Mouse (Mus musculus) left cerebral cortex, postnatal 36 days (tissue): Measurements from ENCODE around the gene Chmp2b. TPM values are rescaled to one million over a fixed set of nuclear protein-coding genes. Genes with fewer than 3 reads are reported as not detected.

Source experiments
- DNase-seq, 2 experiments: peaks; one replicate each; pipeline ENCODE4 v3.0.0; 2021 to 2022; ENCODE audit warnings: low spot score in 2 of 2, mixed read lengths in 1 of 2
- intact Hi-C: fragments of 180-260 bp; cut with DNase I; formaldehyde crosslinking; loops from one replicate; pipeline ENCODE4 v1.15.1; 2025
- total RNA-seq, 2 experiments: library from RNA; stranded (reverse); gene quantifications; 2 replicates each; pipeline ENCODE4 v1.2.3; 2021

Chmp2b gene
- 10 to 100 TPM; 64.1 to 71.7 TPM for total RNA-seq

DNA sequence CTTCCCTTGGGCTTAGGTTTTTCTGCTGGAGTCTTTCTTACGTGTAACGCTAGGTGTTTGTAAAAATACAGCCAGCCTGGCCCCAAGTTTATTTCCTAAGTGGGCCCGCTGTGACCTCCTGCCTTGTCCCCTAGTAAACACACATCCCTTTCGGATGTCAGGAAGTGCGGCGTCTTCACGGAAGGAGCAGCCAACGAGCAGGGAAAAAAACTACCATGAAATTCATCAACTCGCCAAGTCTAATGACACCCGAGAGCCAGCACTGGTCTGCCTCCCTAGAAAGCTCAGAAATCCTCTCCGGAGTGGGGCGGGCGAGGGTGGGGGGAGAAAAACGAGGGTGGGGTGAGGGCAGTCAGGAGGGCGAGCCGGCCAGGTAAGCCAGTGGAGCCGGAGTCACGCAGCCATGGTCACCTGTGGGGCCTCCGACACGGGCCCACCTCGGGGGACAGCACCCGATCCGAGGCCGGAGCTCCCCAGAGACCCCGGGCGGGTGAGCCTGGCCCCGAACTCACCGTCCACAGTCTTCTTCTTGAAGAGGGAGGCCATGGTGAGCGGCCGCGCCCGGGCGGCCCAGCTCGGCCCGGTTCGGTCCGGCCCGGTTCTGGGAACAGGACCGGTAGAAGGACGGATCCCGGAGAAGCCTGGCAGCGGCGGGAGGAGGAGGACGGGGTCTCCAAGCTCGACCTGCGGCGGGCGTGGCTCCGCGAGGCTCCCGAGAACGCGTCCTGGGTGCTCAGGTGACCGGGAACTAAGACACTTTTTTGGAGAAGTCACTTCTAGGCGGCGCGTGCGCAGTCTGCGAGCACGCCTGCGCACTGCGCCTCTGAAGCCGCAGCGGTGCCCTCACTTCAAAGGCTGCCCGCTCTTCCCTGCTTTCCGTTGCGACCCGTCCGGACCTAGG lies at the start of gene Chmp2b:
TSS of gene Chmp2b (minus strand) at position 764 of the 901 bp plus-strand sequence.
- intact Hi-C loops, result no loop called here
- peak; percentile 86 to 88 for DNase-seq

DNA sequence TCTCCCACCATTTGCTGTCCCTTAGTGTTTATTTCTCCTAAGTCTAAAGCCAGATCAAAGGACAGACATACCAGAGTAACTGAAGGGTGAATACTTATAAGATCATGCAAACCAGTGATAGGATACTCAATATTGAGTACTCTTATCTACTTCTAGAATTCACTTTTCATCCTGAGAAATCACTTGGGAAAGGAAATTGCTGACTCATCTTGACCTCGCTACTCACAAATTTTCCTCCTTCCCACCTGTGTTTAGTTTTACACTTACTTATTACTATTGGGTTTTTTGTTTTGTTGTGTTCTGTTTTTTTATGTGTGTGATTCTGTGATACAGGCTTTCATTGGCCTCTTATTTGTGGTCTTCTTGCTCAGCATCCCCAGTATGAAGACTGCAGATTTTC lies 49.2 kb upstream of the Chmp2b start:
- intact Hi-C loops, result no loop called here
- no peak for DNase-seq

DNA sequence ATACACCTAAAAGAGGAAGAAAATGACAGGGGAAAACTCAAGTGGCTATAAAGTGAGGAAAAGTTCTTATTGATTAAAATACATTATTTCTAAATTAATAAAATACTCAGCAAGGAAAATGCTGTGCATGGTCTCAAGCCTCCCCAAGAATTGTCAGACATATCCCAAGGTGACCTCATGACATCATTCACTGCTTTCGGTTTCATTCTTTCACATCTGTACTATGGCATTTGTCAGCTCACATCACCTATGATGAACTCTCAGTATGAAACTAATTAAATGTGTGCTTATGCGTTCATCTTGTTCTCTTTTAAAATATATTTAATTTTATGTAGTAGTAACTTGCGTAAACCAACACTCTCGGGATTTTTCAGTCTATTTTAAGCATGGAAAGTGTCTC lies 38.3 kb upstream of the Chmp2b start:
- intact Hi-C loops, result no loop called here
- no peak for DNase-seq

DNA sequence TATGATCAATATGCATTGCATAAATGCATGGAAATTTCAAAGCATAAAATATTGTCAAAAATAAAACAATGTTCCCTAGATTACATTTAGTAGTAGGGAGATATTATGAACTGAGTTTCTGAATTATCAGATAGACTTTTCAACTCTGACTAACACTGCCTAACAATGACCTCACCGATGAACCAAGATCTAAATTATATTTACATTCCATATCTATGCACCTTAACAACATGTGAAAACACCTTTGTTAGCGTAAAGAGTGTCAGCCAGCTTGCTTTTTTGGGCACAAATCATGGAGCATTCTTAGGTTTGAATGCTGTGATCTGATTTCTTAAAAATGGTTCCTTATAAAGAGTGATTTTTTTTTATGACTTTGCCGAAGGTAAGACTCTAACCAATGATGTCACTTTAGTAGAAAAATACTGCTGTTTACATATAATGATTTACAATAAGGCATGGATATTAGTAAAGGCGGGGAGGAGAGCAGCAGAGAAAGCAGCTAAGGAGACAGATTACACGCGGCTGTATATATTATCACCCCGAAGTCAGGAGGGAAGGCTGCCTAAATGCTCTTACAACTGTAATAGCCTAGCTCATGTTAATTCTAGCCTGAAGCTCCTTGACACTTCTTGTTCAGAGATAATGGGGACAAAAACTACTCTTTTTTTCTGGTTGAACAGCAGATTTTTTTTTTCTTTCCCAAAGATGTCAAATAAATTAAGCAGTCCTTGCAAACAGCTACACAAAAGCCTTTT lies 23.8 kb upstream of the Chmp2b start:
- intact Hi-C loops, result no loop called here
- DNase-seq, result no peak

DNA sequence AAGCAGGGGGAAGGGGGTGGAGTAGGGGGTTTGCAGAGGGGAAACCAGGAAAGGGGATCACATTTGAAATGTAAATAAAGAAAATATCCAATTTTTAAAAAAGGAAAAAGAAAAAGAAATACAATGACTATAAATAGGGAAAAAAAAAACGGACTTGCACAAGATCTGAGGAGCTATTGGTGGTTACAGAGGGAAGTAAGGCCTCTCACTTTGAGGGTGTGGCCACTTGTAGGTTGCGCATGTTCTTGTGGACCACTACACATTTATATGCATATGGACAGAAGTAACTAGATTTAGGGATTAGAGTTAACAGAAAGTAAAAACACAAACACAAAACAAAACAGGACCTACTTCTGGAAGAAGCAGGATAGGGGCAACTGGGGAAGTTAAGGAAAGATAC lies 23.2 kb upstream of the Chmp2b start:
- DNase-seq, result no peak
- intact Hi-C loops, result no loop called here

DNA sequence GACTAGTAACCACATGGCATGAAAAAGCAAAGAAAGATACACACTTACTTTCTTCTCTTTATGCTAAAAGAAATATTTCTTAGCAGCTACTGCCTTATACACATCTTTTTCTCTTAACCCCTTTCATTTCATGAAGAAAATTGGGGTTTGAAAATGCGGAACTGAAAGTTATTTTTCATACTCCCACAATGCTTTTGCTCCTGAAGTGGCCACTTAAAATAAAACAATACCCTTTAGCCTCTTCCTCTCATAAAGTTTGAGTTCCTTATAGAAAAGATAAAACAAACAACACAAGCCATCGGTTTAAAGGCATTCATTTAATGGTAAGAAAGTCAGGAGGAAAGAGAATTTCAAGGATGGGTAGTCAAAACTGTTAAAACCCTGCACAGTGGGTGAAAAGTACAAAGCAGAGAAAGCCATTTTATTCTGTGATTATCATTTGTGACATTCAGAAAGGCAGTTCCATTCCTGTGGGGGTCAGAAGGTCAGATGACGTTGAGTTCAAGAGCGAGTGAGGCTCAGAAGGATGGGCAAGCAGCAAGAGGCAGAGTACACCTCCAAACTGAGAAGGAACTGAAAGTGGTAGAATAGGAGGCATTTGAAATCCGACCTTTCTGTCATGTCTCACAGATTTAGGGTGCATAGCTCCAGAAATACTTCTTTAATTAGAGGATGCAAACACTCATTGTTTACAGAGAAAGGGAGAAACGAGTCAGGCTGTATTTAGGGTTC lies 14.9 kb upstream of the Chmp2b start:
- no peak for DNase-seq
- intact Hi-C loops, result no loop called here

DNA sequence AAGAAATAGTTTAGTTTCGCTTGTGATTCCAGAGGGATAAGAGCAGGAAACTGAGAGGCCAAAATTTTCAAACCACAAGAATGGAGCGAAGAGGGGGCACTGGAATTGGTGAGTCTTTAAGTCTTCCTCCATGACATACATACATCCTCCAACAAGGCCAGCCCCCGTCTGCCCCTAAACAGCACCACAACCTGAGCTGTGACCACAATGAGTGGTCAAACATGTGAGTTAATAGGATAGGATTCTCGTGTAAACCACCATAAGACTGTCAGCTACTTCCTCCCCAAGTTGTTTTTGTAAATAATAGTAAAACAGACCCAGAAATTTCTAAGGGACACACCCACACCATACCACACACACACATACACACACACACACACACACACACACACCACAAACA lies 6.3 kb upstream of the Chmp2b start:
- intact Hi-C loops, result no loop called here

DNA sequence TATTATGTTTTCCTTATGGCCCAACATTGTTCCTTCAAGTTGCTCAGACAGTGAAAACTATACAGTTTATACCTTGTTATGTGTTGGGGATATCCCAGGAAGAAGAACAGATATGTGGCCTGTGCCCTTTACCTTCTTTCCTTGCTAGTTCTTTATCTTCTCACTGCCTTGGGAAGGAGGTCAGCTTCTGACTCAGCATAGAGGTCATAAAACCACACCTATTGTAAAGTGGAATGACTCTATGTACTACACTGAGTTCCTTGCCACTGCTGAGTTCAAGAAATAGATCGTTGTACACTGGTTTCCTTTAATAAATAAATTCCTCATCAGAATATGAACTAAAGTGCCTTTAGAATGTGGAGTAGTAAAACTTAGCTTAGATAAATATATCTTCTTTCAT lies 2.4 kb upstream of the Chmp2b start:
- intact Hi-C loops, result no loop called here
- no peak for DNase-seq

More for the DNA sequence above, 6.3 kb upstream of the Chmp2b start:
- DNase-seq, result no peak

DNA sequence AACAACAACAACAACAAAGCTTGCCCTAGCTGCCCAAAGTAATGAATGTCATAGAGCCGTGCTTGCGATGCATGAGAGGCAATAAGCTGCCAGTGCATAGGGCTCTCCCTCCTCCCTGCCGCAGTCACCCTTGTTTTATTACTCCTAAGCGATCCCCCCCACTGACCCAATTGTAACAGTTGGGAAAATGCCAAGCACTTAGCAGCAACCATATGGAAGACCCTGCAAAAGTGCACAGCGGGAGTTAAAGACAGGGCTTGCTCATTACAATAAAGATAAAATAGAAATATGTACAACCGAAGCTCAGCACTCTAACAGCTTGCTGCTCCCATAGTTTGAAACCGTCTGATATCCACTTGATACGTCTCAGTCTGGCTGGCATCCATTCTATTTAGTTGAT lies 1.8 kb upstream of the Chmp2b start:
- intact Hi-C loops, result no loop called here
- DNase-seq, result no peak

DNA sequence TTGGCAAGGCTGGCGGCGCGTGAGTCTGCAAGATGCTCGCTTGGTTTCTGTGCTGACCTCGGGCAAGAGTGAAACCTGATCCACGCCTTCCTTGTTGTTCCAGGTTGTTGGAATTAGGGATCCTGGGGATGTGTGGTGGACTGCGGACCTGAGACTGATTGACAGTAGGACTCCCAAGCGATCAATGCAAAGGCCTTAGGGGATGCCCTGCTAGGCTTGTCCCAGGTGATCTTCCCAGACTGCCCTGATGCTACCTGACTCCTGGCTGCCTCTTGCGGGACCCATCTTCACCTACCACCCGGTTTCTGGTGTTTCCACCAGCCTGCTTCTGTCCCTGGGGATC lies 309 bp upstream of the Chmp2b start:
- DNase-seq, result no peak
- intact Hi-C loops, result no loop called here

DNA sequence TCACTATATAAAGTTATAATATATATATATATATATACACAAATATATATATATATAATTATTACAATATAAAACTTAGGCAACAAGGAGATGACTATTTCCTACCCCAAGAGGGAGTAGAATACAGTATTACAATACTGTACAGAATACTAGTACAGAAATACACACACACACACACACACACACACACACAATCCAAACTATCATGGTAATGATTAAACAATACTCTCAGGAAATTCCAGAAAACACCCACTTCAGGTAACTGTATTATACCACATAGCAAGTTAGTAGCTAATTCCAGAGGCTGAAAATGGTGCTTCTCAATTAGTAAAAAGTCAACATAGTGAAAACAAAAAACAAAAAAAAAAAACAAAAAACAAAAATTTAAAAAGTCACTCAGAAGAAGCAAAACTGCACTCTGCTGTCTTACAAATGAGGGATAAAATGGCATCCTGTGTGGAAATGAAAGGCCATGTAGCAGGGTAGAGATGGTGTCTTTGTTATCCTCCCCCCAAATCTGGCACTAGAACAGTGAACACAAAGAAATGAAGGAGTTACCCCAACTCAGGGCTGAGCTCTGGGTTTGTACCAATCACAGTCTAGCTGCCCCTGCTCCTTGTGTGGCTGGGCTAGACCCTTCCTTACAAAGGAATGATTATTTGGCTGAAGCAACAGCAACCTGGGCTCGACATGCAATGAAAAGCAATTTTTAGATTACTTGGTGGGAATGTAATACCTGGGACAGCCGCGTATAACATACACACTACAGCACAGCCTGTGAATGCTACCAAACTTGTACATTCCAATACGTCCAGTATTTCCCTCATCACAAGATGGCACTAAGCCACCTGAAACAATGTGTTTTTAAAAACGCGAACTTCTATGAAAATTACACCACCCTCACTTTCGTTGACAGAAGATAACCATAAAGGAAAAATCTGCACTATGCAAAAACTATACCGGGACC lies 1.2 kb downstream of the Chmp2b start:
- DNase-seq, result no peak
- intact Hi-C loops, result no loop called here

DNA sequence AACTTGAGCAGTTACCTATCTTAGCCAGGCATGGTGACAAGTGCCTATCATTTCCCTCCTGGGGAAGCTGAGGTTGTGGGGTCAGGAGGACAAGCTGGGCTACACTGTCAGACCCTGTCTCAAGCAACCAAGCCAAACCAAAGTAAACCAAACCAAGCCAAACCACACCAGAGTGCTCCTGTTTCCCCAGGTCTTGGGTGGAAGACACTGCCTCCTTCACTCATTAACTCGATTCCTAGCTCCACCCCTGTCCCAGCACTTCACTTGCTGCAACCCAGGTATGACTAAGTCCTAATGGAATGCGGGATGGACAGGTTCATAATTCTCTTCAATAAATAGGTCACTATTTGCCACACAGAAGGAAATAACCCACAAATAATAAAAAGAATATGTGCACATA lies 2.9 kb downstream of the Chmp2b start:
- no peak for DNase-seq
- intact Hi-C loops, result no loop called here

DNA sequence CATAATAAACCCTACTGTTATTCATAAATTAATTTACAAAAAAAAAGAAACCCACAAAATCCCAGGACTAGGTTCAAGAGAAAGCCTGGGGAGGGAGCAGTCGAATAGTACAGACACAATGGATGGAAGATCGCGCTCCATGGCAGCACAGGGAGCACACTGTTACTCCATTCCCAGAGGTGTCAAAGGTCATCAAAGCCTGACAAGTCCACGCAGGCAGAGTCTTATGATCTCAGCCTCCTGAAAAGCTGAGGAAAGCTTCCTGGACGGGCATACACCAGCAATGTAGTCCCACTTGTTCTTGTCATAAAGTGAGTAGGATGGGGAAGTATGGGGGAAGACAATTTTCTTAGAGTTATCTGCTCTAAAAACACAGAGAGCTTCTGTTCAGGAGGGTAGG lies 5.2 kb downstream of the Chmp2b start:
- intact Hi-C loops, result no loop called here
- no peak for DNase-seq

DNA sequence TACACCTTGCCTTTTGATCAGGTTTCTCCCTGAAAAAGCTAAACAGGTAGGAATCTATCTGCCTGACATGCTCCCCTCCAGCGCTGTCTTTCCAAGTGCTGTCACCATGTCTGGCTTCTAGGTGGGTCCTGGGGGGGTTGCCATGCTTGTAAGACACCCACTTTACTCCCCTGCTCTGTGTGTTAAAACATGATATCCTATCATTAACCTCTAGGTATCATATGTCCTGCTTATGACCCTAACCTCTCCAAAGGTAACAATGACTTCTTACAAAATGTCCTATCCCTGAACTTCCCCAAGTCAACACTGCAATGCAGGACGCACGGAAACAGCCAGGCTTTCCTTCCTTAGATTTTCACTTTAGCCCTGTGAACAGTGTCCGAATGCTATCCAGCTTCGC lies 8.3 kb downstream of the Chmp2b start:
- intact Hi-C loops, result no loop called here
- no peak for DNase-seq

DNA sequence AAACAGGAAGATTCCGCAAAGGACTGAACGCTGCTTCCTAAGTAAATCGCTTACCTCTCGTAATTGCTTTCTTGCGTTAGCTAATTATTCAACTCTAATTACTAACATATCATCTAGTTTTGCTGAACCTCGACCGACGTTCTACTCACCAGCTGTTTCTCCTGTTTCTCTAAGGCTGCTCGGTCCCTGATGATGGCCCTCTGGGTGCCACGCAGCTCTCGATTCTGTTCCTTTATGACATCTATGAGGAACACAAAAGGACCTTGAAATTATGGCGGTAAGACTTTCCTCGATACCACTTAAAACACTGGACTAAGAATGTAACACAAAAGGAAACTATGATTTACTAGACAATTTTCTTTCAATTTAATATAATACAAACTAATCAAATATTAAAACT lies 11.7 kb downstream of the Chmp2b start:
- DNase-seq, result no peak
- intact Hi-C loops, result no loop called here

DNA sequence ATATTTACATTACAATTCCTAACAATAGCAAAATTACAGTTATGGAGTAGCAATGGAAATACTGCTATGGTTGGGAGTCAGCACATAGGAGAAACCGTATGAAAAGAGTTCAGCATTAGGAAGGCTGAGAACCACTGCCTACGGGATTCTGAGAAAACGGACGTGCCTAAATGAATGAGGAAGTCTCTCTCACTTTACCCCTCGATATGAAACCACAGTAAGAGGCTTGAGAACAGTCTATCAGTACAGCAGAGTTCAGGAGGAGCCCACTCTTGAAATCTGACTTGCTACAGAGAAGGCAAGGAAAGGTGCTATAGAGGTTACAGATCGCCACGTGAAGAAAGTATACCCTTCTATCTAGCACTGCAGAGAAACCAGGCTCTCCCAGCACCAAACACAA lies 13.6 kb downstream of the Chmp2b start:
- no peak for DNase-seq
- intact Hi-C loops, result no loop called here

DNA sequence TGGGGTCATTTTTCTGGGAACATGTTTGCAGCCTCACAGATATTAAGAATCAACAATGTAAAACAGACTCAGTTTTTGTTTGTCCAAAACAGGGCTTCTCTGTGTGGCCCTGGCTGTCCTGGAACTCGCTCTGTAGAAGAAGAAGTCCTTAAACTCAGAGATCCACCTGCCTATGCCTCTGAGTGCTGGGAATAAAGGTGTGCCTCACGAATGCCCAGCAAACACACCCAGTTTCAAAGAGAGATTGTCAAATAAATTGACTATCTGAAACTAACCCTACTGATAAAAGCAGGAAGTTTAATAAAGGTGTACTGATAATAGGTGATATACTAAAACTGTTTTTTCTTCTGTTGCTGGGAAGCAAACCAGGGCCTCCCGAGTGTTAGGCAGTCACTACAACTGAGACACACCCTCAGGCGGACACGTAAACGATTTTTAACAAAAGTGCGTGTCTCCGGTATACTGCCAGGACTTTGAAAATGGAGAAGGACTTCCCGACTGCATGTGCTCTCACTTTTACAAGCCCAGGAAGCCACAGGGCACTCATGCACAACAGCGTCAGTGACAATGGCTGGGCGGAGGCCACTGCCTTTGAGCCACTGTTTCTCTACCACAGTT lies 18.7 kb downstream of the Chmp2b start:
- no peak for DNase-seq
- intact Hi-C loops, result no loop called here

DNA sequence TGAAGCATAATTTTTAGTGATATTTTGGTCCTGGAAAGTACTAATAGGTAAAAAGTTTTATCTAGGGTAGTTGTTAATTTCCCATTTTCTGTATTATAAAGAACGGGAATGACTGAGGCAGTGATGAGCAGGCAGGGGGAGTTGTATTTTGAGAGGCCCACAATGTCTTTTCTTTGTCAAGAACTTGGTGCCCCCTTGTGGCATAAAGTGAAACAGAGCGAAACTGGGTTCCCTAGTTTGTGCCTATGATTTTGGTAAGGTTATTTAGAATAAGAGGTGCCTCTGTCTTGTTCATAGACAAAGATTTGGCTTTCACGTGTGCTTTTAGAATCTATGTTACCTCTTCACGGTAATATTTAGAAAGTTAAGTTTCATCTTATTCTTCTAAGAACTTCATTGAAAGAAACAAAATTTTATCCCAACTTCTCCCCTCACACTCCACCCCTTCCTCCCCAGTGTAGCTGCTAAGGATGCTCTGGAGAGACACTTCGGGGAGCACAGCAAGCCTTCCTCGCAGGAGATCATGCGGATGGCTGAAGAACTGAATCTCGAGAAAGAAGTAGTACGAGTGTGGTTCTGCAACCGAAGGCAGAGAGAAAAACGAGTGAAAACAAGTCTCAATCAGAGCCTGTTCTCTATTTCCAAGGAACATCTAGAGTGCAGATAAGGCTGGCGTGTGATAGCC lies 29.1 kb downstream of the Chmp2b start:
- intact Hi-C loops, result loop anchor here (10.0 kb wide), 1 partner anchor 629 kb away; no protein-coding TSS in a partner anchor
- peak; percentile 20 to 26 for DNase-seq
